Mouse (Mus musculus) embryonic facial prominence, embryonic 12.5 days (tissue): Measurements from ENCODE around the gene Ncapd3. TPM values are rescaled to one million over a fixed set of nuclear protein-coding genes. Genes with fewer than 3 reads are reported as not detected.

Source experiments
- ATAC-seq: fragments of 200-750 bp; cut with Nextera tagmentation; 2 replicates; pipeline ENCODE4 v1.8.0; 2017; ENCODE audit not compliant: insufficient number of reproducible peaks, insufficient read depth, low FRiP score, low TSS enrichment
- H3K27ac ChIP-seq: fragments of 300-500 bp; sonication (generic); 2 replicates; pipeline ENCODE4 v1.5.1; 2016; ENCODE audit warnings: mild to moderate bottlenecking
- H3K27me3 ChIP-seq: fragments of 300-500 bp; sonication (generic); 2 replicates; pipeline ENCODE4 v1.6.1; 2016; ENCODE audit warnings: mild to moderate bottlenecking, moderate library complexity
- H3K36me3 ChIP-seq: fragments of 300-500 bp; sonication (generic); 2 replicates; pipeline ENCODE4 v1.6.1; 2016; ENCODE audit warnings: mild to moderate bottlenecking
- H3K4me1 ChIP-seq: fragments of 300-500 bp; sonication (generic); 2 replicates; pipeline ENCODE4 v1.6.1; 2016
- H3K4me2 ChIP-seq: fragments of 300-500 bp; sonication (generic); replicated peaks from 2 replicates; pipeline ENCODE4 v1.6.1; 2016; ENCODE audit warnings: mild to moderate bottlenecking, moderate library complexity
- H3K4me3 ChIP-seq: fragments of 300-500 bp; sonication (generic); 2 replicates; pipeline ENCODE4 v1.5.1; 2016; ENCODE audit warnings: mild to moderate bottlenecking
- H3K9ac ChIP-seq: fragments of 300-500 bp; sonication (generic); 2 replicates; pipeline ENCODE4 v1.6.1; 2016; ENCODE audit warnings: mild to moderate bottlenecking, moderate library complexity
- H3K9me3 ChIP-seq: fragments of 300-500 bp; sonication (generic); 2 replicates; pipeline ENCODE4 v1.6.1; 2016; ENCODE audit warnings: mild to moderate bottlenecking, moderate library complexity
- WGBS: fragments of 180-500 bp; shearing (Covaris S2); methylation state at CpG from one replicate; pipeline ENCODE4 v1.1.7; 2016; 5-methylcytosine and 5-hydroxymethylcytosine counted together
- polyA plus RNA-seq: library from polyadenylated mRNA; unstranded; fragments of >200 nt; fragmentation: Nextera tagmentation; extraction: Ambion mirVana; gene quantifications from 2 replicates; pipeline ENCODE4 v1.2.1, GENCODE M21; 2016

Gene Ncapd3
- polyA plus RNA-seq, 1 experiment from 2014 or later, result 35.6 TPM

- WGBS, result 93% methylated on average over 6 of the region's 6 CpGs
- H3K9me3 ChIP-seq, result no peaks in the 10 kb centered on the region
- H3K27me3 ChIP-seq, result no peaks in the 10 kb centered on the region
- no peak for ATAC-seq
- H3K4me3 ChIP-seq, result no peak overlapping the region
- no peak overlapping the region for H3K27ac ChIP-seq
- no peak overlapping the region for H3K9ac ChIP-seq
- H3K36me3 ChIP-seq, result peaks cover 74% of the 10 kb centered on the region
- H3K4me1 ChIP-seq, result no peaks in the 10 kb centered on the region
- H3K4me2 ChIP-seq, result no peak overlapping the region
These were observed 71.5 kb downstream of the Ncapd3 start for GRCm38 (mm10) chr9:27101466-27101865.

GRCm38 (mm10) chr9:27106081-27106480, 76.1 kb downstream of the Ncapd3 start:
- no peak overlapping the region for H3K4me2 ChIP-seq
- 64% methylated on average over 1 of the region's 1 CpGs for WGBS
- H3K36me3 ChIP-seq, result peaks cover 37% of the 10 kb centered on the region
- H3K9me3 ChIP-seq, result no peaks in the 10 kb centered on the region
- peaks cover 9% of the 10 kb centered on the region; the same call in 1 of the 2 replicates for H3K4me1 ChIP-seq
- no peaks in the 10 kb centered on the region for H3K27me3 ChIP-seq
- no peak overlapping the region for H3K9ac ChIP-seq
- no peak overlapping the region for H3K4me3 ChIP-seq
- no peak overlapping the region for H3K27ac ChIP-seq
- ATAC-seq, result no peak

GRCm38 (mm10) chr9:27108451-27108850, 78.5 kb downstream of the Ncapd3 start:
- Histone ChIP-seq H3K27me3 (no peaks in the 10 kb centered on the region), H3K9me3 (no peaks in the 10 kb centered on the region), H3K27ac (no peak overlapping the region), H3K4me2 (no peak overlapping the region), H3K4me1 (peaks cover 9% of the 10 kb centered on the region; the same call in 1 of the 2 replicates), H3K36me3 (peaks cover 15% of the 10 kb centered on the region), H3K4me3 (no peak overlapping the region), H3K9ac (no peak overlapping the region)
- no peak for ATAC-seq
- WGBS, result 87% methylated on average over 4 of the region's 4 CpGs

GRCm38 (mm10) chr9:27109533-27110514, 79.8 kb downstream of the Ncapd3 start:
- no peak for ATAC-seq
- H3K27me3 ChIP-seq, result no peaks in the 10 kb centered on the region
- H3K4me2 ChIP-seq, result no peak overlapping the region
- H3K4me1 ChIP-seq, result peaks cover 9% of the 10 kb centered on the region; the same call in 1 of the 2 replicates
- H3K27ac ChIP-seq, result no peak overlapping the region
- H3K4me3 ChIP-seq, result no peak overlapping the region
- H3K36me3 ChIP-seq, result peaks cover 6% of the 10 kb centered on the region
- H3K9ac ChIP-seq, result no peak overlapping the region
- no peaks in the 10 kb centered on the region for H3K9me3 ChIP-seq
- 83% methylated on average over 22 of the region's 22 CpGs for WGBS

- WGBS, result 62% methylated on average over 5 of the region's 5 CpGs
These were observed 80.7 kb downstream of the Ncapd3 start for GRCm38 (mm10) chr9:27110681-27111080.

GRCm38 (mm10) chr9:27111756-27112155, 81.8 kb downstream of the Ncapd3 start:
- no peak overlapping the region for H3K4me2 ChIP-seq
- ATAC-seq, result no peak
- H3K27ac ChIP-seq, result no peak overlapping the region
- no peaks in the 10 kb centered on the region for H3K36me3 ChIP-seq
- WGBS, result 87% methylated on average over 3 of the region's 3 CpGs
- H3K9ac ChIP-seq, result no peak overlapping the region
- H3K4me1 ChIP-seq, result peaks cover 9% of the 10 kb centered on the region; the same call in 1 of the 2 replicates
- H3K27me3 ChIP-seq, result no peaks in the 10 kb centered on the region
- no peaks in the 10 kb centered on the region for H3K9me3 ChIP-seq
- H3K4me3 ChIP-seq, result no peak overlapping the region

More at GRCm38 (mm10) chr9:27110681-27111080, 80.7 kb downstream of the Ncapd3 start:
- Histone ChIP-seq H3K9me3 (no peaks in the 10 kb centered on the region), H3K27ac (no peak overlapping the region), H3K27me3 (no peaks in the 10 kb centered on the region), H3K4me2 (no peak overlapping the region), H3K36me3 (no peaks in the 10 kb centered on the region), H3K4me1 (peaks cover 9% of the 10 kb centered on the region; the same call in 1 of the 2 replicates), H3K4me3 (no peak overlapping the region), H3K9ac (no peak overlapping the region)
- no peak for ATAC-seq

GRCm38 (mm10) chr9:27121254-27121653, 91.3 kb downstream of the Ncapd3 start:
- no peak overlapping the region for H3K9ac ChIP-seq
- H3K36me3 ChIP-seq, result no peaks in the 10 kb centered on the region
- no peak overlapping the region for H3K4me2 ChIP-seq
- H3K9me3 ChIP-seq, result no peaks in the 10 kb centered on the region
- no peak overlapping the region for H3K4me3 ChIP-seq
- 89% methylated on average over 9 of the region's 9 CpGs for WGBS
- H3K27ac ChIP-seq, result no peak overlapping the region
- H3K4me1 ChIP-seq, result 0 out of 2 replicates have a peak, but pooled peaks cover 3% of the 10 kb centered on the region
- no peak for ATAC-seq
- no peaks in the 10 kb centered on the region for H3K27me3 ChIP-seq

- Histone ChIP-seq H3K4me1 (0 out of 2 replicates have a peak, but pooled peaks cover 3% of the 10 kb centered on the region), H3K4me3 (no peak overlapping the region), H3K36me3 (no peaks in the 10 kb centered on the region), H3K27ac (no peak overlapping the region), H3K9ac (no peak overlapping the region), H3K9me3 (0 out of 2 replicates have a peak, but pooled peaks cover under 1% of the 10 kb centered on the region), H3K27me3 (no peaks in the 10 kb centered on the region), H3K4me2 (no peak overlapping the region)
- no peak for ATAC-seq
- 88% methylated on average over 4 of the region's 4 CpGs for WGBS
These were observed 92.1 kb downstream of the Ncapd3 start for GRCm38 (mm10) chr9:27122076-27122475.

GRCm38 (mm10) chr9:27122963-27123362, 93.0 kb downstream of the Ncapd3 start:
- no peak overlapping the region for H3K9ac ChIP-seq
- H3K27me3 ChIP-seq, result no peaks in the 10 kb centered on the region
- ATAC-seq, result no peak
- no peaks in the 10 kb centered on the region for H3K36me3 ChIP-seq
- H3K4me3 ChIP-seq, result no peak overlapping the region
- H3K9me3 ChIP-seq, result 0 out of 2 replicates have a peak, but pooled peaks cover 5% of the 10 kb centered on the region
- H3K4me2 ChIP-seq, result no peak overlapping the region
- 88% methylated on average over 4 of the region's 4 CpGs for WGBS
- 0 out of 2 replicates have a peak, but pooled peaks cover 3% of the 10 kb centered on the region for H3K4me1 ChIP-seq
- no peak overlapping the region for H3K27ac ChIP-seq

GRCm38 (mm10) chr9:27123947-27124346, 94.0 kb downstream of the Ncapd3 start:
- no peak overlapping the region for H3K27ac ChIP-seq
- no peak for ATAC-seq
- no peaks in the 10 kb centered on the region for H3K27me3 ChIP-seq
- WGBS, result 83% methylated on average over 2 of the region's 2 CpGs
- no peak overlapping the region for H3K4me2 ChIP-seq
- no peaks in the 10 kb centered on the region for H3K36me3 ChIP-seq
- 0 out of 2 replicates have a peak, but pooled peaks cover 3% of the 10 kb centered on the region for H3K4me1 ChIP-seq
- no peak overlapping the region for H3K4me3 ChIP-seq
- H3K9ac ChIP-seq, result no peak overlapping the region
- H3K9me3 ChIP-seq, result 0 out of 2 replicates have a peak, but pooled peaks cover 5% of the 10 kb centered on the region

- 71% methylated on average over 6 of the region's 6 CpGs for WGBS
- Histone ChIP-seq H3K27me3 (no peaks in the 10 kb centered on the region), H3K9me3 (0 out of 2 replicates have a peak, but pooled peaks cover 5% of the 10 kb centered on the region), H3K9ac (no peak overlapping the region), H3K4me3 (no peak overlapping the region), H3K4me2 (no peak overlapping the region), H3K36me3 (no peaks in the 10 kb centered on the region), H3K27ac (no peak overlapping the region), H3K4me1 (0 out of 2 replicates have a peak, but pooled peaks cover 3% of the 10 kb centered on the region)
- ATAC-seq, result no peak
These were observed 95.5 kb downstream of the Ncapd3 start for GRCm38 (mm10) chr9:27125450-27125849.

GRCm38 (mm10) chr9:27126543-27126942, 96.6 kb downstream of the Ncapd3 start:
- Histone ChIP-seq H3K36me3 (no peaks in the 10 kb centered on the region), H3K4me3 (no peak overlapping the region), H3K27ac (no peak overlapping the region), H3K4me1 (0 out of 2 replicates have a peak, but pooled peaks cover 3% of the 10 kb centered on the region), H3K9ac (no peak overlapping the region), H3K27me3 (no peaks in the 10 kb centered on the region), H3K9me3 (0 out of 2 replicates have a peak, but pooled peaks cover 5% of the 10 kb centered on the region), H3K4me2 (no peak overlapping the region)
- no peak for ATAC-seq
- 79% methylated on average over 6 of the region's 6 CpGs for WGBS
